Mouse (Mus musculus): ENCODE data around the gene Plcl1.

- no peak for TF ChIP-seq USF1 (IDR thresholded peaks at IDR 0.05; ENCODE audit: low read depth)
- TF ChIP-seq CTCF (IDR thresholded peaks at IDR 0.05; ENCODE audit: control insufficient read depth, insufficient read depth, insufficient read length), result no peak
- no peak for TF ChIP-seq CEBPB (IDR thresholded peaks at IDR 0.05; ENCODE audit: low read depth)
- TF ChIP-seq MYOG (IDR thresholded peaks at IDR 0.05; ENCODE audit: control insufficient read depth, extremely low read depth, insufficient read length), result no peak
- TF ChIP-seq MYOD1 (IDR thresholded peaks at IDR 0.05; ENCODE audit: control insufficient read depth, insufficient read length, low read depth), result no peak
Measured at GRCm38 (mm10) chr1:55512165-55512564, 106.4 kb downstream of the Plcl1 start.
